Mouse (Mus musculus) forebrain, embryonic 12.5 days (tissue): ENCODE measurements around the gene 1110051M20Rik. TPM values are rescaled to one million over a fixed set of nuclear protein-coding genes. Genes with fewer than 3 reads are reported as not detected.
A peak's percentile ranks its signal among the peaks of the same experiment; 100 is the strongest.

Experiments used
- ATAC-seq: fragments of 200-750 bp; cut with Nextera tagmentation; 2 replicates; pipeline ENCODE4 v1.8.0; 2017; ENCODE audit warnings: moderate TSS enrichment; ENCODE audit not compliant: low FRiP score
- H3K27ac ChIP-seq: fragments of 300-500 bp; sonication (generic); 2 replicates; pipeline ENCODE4 v1.5.1; 2016; ENCODE audit warnings: mild to moderate bottlenecking
- H3K27me3 ChIP-seq: fragments of 300-500 bp; sonication (generic); 2 replicates; pipeline ENCODE4 v1.6.1; 2016; ENCODE audit warnings: mild to moderate bottlenecking
- H3K36me3 ChIP-seq: fragments of 300-500 bp; sonication (generic); replicated peaks from 2 replicates; pipeline ENCODE4 v1.6.1; 2016; ENCODE audit warnings: mild to moderate bottlenecking
- H3K4me1 ChIP-seq: fragments of 300-500 bp; sonication (generic); 2 replicates; pipeline ENCODE4 v1.6.1; 2016
- H3K4me2 ChIP-seq: fragments of 300-500 bp; sonication (generic); 2 replicates; pipeline ENCODE4 v1.6.1; 2016; ENCODE audit warnings: mild to moderate bottlenecking, moderate library complexity
- H3K4me3 ChIP-seq: fragments of 300-500 bp; sonication (generic); replicated peaks from 2 replicates; pipeline ENCODE4 v1.5.1; 2016; ENCODE audit warnings: mild to moderate bottlenecking
- H3K9ac ChIP-seq: fragments of 300-500 bp; sonication (generic); 2 replicates; pipeline ENCODE4 v1.6.1; 2016; ENCODE audit warnings: mild to moderate bottlenecking
- H3K9me3 ChIP-seq: fragments of 300-500 bp; sonication (generic); 2 replicates; pipeline ENCODE4 v1.6.1; 2016
- WGBS: fragments of 180-500 bp; shearing (Covaris S2); methylation state at CpG from one replicate; pipeline ENCODE4 v1.1.7; 2016; 5-methylcytosine and 5-hydroxymethylcytosine counted together
- polyA plus RNA-seq: library from polyadenylated mRNA; unstranded; fragments of >200 nt; fragmentation: Nextera tagmentation; extraction: Ambion mirVana; gene quantifications from 2 replicates; pipeline ENCODE4 v1.2.1, GENCODE M21; 2016

Gene 1110051M20Rik
- polyA plus RNA-seq, 1 experiment from 2014 or later, result 110 TPM

DNA sequence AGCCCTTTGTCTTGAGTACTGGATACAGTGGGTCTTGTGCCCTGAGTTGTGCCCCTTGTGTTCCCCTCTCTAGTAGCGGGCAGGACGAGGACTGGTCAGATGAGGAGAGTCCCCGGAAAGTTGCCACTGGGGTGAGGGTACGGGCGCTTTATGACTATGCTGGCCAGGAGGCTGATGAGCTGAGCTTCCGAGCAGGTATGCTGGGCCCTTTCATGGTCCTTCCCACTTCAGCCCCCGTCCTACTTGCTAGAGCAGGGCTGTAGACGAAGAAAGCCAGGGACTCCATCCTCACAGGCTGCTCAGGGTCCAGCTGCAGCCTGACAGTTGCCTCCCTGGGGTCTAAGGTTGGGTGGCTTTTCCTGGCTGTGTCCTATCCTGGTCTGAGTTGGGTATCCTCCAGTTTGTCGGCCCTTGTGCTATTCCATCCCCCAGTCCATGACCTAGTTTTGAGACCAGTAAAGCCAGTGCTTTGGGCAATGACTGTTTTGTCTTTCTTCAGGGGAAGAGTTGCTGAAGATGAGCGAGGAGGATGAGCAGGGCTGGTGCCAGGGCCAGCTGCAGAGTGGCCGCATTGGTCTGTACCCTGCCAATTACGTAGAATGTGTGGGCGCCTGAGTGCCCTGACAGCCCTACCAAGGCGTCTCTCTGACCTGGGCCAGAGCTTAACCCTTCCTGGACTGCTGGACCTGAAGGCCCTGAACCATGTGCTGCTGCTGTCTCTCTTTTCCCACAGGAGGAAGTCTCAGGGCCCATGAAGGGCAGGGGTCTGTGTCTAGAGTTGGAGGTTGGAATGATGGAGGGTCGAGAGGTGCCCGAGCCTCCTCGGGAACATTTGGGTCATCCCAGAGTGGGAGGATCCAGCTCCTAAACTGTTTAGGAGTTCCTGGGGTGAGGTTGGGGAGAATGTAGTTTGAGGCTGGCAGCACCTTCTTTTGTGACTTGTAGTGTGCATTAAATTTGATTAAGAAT, 180.5 kb downstream of the 1110051M20Rik start:
- 88% methylated on average over 17 of the region's 17 CpGs for WGBS
- no peaks in the 10 kb centered on the region for H3K9me3 ChIP-seq
- peaks cover 19% of the 10 kb centered on the region for H3K4me1 ChIP-seq
- no peaks in the 10 kb centered on the region for H3K27me3 ChIP-seq
- peak overlapping the region; percentile 85; the same call in 1 of the 2 replicates for H3K9ac ChIP-seq
- peak; percentile 2; the same call in 1 of the 2 replicates for ATAC-seq
- H3K27ac ChIP-seq, result peak overlapping the region; percentile 91
- H3K4me3 ChIP-seq, result peak overlapping the region; percentile 82
- peak overlapping the region; percentile 61 for H3K4me2 ChIP-seq
- H3K36me3 ChIP-seq, result peaks cover 50% of the 10 kb centered on the region

GRCm38 (mm10) chr2:91259493-91259892, 185.0 kb downstream of the 1110051M20Rik start:
- H3K4me2 ChIP-seq, result no peak overlapping the region
- H3K9ac ChIP-seq, result no peak overlapping the region
- 91% methylated on average over 1 of the region's 1 CpGs for whole genome bisulfite sequencing
- H3K4me1 ChIP-seq, result peaks cover 42% of the 10 kb centered on the region
- H3K4me3 ChIP-seq, result no peak overlapping the region
- ATAC-seq, result no peak
- peaks cover 23% of the 10 kb centered on the region for H3K27me3 ChIP-seq
- H3K27ac ChIP-seq, result no peak overlapping the region
- H3K9me3 ChIP-seq, result no peaks in the 10 kb centered on the region
- H3K36me3 ChIP-seq, result peaks cover 26% of the 10 kb centered on the region

- H3K36me3 ChIP-seq, result peaks cover 26% of the 10 kb centered on the region
- peaks cover 37% of the 10 kb centered on the region for H3K4me1 ChIP-seq
- no peaks in the 10 kb centered on the region for H3K9me3 ChIP-seq
- 70% methylated on average over 1 of the region's 1 CpGs for WGBS
- H3K4me3 ChIP-seq, result no peak overlapping the region
- ATAC-seq, result no peak
- H3K27ac ChIP-seq, result no peak overlapping the region
- no peak overlapping the region for H3K4me2 ChIP-seq
- H3K9ac ChIP-seq, result no peak overlapping the region
- peaks cover 30% of the 10 kb centered on the region for H3K27me3 ChIP-seq
Measured at GRCm38 (mm10) chr2:91258830-91259229, 185.7 kb downstream of the 1110051M20Rik start.

DNA sequence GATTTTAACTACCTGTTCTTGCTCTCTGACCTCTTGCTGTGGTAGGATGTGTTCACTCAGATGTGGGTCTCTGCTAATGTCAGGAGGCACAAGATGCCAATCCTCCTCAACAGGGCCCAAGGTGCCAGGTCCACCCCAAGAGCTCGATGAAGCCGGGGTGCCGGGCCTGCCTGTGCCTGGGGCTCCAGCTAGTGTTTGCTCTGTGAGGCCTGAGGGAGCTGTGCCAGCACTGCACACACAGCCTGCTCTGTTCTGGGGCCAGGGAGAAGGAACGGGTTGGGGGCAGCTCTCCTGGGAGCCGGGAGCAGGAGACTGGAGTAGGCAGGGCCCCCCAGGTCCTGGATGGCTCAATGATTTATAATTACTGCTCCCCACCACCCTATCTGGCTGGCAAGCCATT, 186.4 kb downstream of the 1110051M20Rik start:
- Histone ChIP-seq H3K27me3 (peaks cover 36% of the 10 kb centered on the region), H3K4me1 (peaks cover 37% of the 10 kb centered on the region), H3K36me3 (peaks cover 24% of the 10 kb centered on the region), H3K4me2 (peak overlapping the region; percentile 95), H3K9ac (peak overlapping the region; percentile 70; the same call in 1 of the 2 replicates), H3K27ac (0 out of 2 replicates have a peak overlapping the region, but pooled peaks have one; percentile 61), H3K4me3 (peak overlapping the region; percentile 63), H3K9me3 (no peaks in the 10 kb centered on the region)
- WGBS, result 67% methylated on average over 5 of the region's 5 CpGs
- no peak for ATAC-seq

DNA sequence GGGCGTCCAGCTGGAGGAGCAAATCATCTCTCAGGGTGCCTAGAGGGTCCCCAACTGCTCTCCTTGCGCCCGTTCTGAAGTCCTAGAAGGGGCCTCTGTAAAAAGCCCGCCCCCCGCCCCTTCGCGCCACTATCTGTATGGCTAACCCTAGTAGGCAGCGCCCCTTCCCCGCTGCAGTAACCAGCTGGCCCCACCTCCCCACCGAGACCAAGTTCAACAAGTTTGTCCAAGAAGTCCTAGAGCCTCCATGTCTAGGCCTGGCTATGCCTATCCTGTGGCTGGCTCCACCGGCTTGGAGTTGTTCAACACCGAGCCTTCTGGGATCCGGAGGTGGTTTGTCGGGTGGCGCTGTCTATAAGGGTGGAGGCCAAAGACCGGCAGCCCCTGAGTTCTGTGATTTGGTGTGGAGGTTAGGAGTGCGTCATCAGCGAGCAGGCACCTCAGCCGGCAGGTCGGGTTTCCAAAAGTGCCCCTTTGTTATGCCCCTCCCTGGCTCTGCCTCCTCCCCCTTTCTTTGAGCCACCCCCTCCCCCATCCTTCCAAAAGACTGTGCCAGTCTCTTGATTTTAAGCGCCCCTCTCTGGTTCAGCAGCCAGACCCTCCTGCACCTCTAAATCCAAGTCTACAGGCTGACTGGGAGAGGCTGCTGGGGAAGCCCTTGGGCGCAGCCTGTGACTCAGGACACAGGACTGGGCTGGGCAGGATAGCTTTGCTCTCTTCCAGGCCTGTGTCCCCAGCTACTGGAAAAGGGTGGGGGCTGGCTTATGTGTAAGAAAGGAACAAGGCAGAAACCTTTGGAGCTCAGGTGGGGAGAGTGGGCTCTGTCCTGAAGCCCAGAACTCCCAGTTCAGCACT, 187.2 kb downstream of the 1110051M20Rik start:
- Histone ChIP-seq H3K9ac (peak overlapping the region; percentile 70), H3K36me3 (peaks cover 17% of the 10 kb centered on the region), H3K4me1 (peaks cover 37% of the 10 kb centered on the region), H3K9me3 (no peaks in the 10 kb centered on the region), H3K4me2 (peak overlapping the region; percentile 95), H3K27me3 (peaks cover 40% of the 10 kb centered on the region), H3K4me3 (peak overlapping the region; percentile 63), H3K27ac (peak overlapping the region; percentile 61)
- peak; percentile 50 for ATAC-seq
- under 1% methylated on average over 22 of the region's 22 CpGs for WGBS

- under 1% methylated on average over 52 of the region's 52 CpGs for WGBS
- H3K4me1 ChIP-seq, result peaks cover 37% of the 10 kb centered on the region
- H3K9me3 ChIP-seq, result no peaks in the 10 kb centered on the region
- peak; percentile 72 for ATAC-seq
- H3K4me2 ChIP-seq, result peak overlapping the region; percentile 95
- peaks cover 48% of the 10 kb centered on the region for H3K27me3 ChIP-seq
- H3K27ac ChIP-seq, result peak overlapping the region; percentile 61; the same call in 1 of the 2 replicates
- H3K9ac ChIP-seq, result peak overlapping the region; percentile 70
- H3K36me3 ChIP-seq, result peaks cover 14% of the 10 kb centered on the region
- H3K4me3 ChIP-seq, result peak overlapping the region; percentile 63
Measured at GRCm38 (mm10) chr2:91256256-91257125, 188.0 kb downstream of the 1110051M20Rik start.

GRCm38 (mm10) chr2:91255661-91256150, 188.8 kb downstream of the 1110051M20Rik start, which contains the start of gene Pacsin3:
Pacsin3 (plus strand) TSS chr2:91255954.
- under 1% methylated on average over 27 of the region's 27 CpGs for WGBS
- ATAC-seq, result peak; percentile 36
- Histone ChIP-seq H3K27ac (peak within 1 kb of the TSS; percentile 61; the same call in 1 of the 2 replicates), H3K4me1 (peaks cover 37% of the 10 kb centered on the region), H3K4me2 (peak within 1 kb of the TSS; percentile 95), H3K4me3 (peak within 1 kb of the TSS; percentile 63), H3K9ac (peak within 1 kb of the TSS; percentile 70), H3K27me3 (peaks cover 48% of the 10 kb centered on the region), H3K9me3 (no peaks in the 10 kb centered on the region), H3K36me3 (peaks cover 6% of the 10 kb centered on the region; the same call in 1 of the 2 replicates)

GRCm38 (mm10) chr2:91254725-91255380, 189.7 kb downstream of the 1110051M20Rik start:
- Histone ChIP-seq H3K9ac (no peak overlapping the region), H3K4me1 (peaks cover 37% of the 10 kb centered on the region), H3K27me3 (peaks cover 48% of the 10 kb centered on the region), H3K9me3 (no peaks in the 10 kb centered on the region), H3K4me2 (peak overlapping the region; percentile 95), H3K27ac (no peak overlapping the region), H3K4me3 (no peak overlapping the region), H3K36me3 (no peaks in the 10 kb centered on the region)
- 23% methylated on average over 8 of the region's 8 CpGs for WGBS
- no peak for ATAC-seq

DNA sequence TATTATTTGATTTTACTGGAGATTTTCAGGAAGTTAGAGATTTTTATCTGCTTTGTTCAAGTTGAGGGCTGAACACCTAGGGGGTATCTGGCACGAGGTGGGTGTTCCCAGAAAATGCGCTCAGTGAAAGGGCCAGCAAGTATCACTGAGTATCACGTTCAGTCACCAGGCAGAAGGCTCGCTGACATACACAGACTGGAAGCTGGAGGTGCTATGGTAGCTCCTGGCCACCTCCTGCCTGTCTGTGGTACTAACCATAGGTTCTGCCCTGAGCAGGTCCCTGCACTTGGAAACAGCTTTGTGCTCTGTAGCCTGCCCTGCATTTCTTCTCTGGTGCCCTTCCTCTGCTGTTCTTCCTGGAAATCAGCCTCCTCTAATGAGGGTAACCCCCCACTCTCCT, 192.0 kb downstream of the 1110051M20Rik start:
- no peaks in the 10 kb centered on the region for H3K9me3 ChIP-seq
- H3K27ac ChIP-seq, result no peak overlapping the region
- no peak for ATAC-seq
- no peak overlapping the region for H3K4me2 ChIP-seq
- no peak overlapping the region for H3K4me3 ChIP-seq
- no peaks in the 10 kb centered on the region for H3K36me3 ChIP-seq
- H3K27me3 ChIP-seq, result peaks cover 44% of the 10 kb centered on the region
- H3K4me1 ChIP-seq, result peaks cover 27% of the 10 kb centered on the region
- no peak overlapping the region for H3K9ac ChIP-seq
- WGBS, result 64% methylated on average over 4 of the region's 4 CpGs

GRCm38 (mm10) chr2:91252001-91252400, 192.5 kb downstream of the 1110051M20Rik start:
- Histone ChIP-seq H3K9ac (no peak overlapping the region), H3K4me1 (peaks cover 22% of the 10 kb centered on the region), H3K4me3 (no peak overlapping the region), H3K4me2 (no peak overlapping the region), H3K27ac (no peak overlapping the region), H3K36me3 (no peaks in the 10 kb centered on the region), H3K27me3 (peaks cover 44% of the 10 kb centered on the region), H3K9me3 (no peaks in the 10 kb centered on the region)
- ATAC-seq, result no peak
- 76% methylated on average over 4 of the region's 4 CpGs for WGBS

GRCm38 (mm10) chr2:91248366-91248765, 196.1 kb downstream of the 1110051M20Rik start:
- ATAC-seq, result no peak

More at GRCm38 (mm10) chr2:91248366-91248765, 196.1 kb downstream of the 1110051M20Rik start:
- no peaks in the 10 kb centered on the region; the same call in 1 of the 2 replicates for H3K4me1 ChIP-seq
- H3K36me3 ChIP-seq, result no peaks in the 10 kb centered on the region
- no peaks in the 10 kb centered on the region for H3K9me3 ChIP-seq
- H3K27me3 ChIP-seq, result peaks cover 13% of the 10 kb centered on the region; the same call in 1 of the 2 replicates
- no peak overlapping the region for H3K4me2 ChIP-seq
- WGBS, result 94% methylated on average over 4 of the region's 4 CpGs
- H3K27ac ChIP-seq, result no peak overlapping the region
- H3K9ac ChIP-seq, result no peak overlapping the region
- H3K4me3 ChIP-seq, result no peak overlapping the region
